Mouse (Mus musculus): ENCODE data around the gene Zfp738. TPM values are rescaled to one million over a fixed set of nuclear protein-coding genes. Genes with fewer than 3 reads are reported as not detected.
"Not testable (repeated sequence)": the region's sequence is repeated elsewhere in the genome, so short reads cannot be mapped to it uniquely, and the experiment has no call there.

The Zfp738 gene
- polyA plus RNA-seq, 1 experiment from 2014 or later = 7.8 TPM

DNA sequence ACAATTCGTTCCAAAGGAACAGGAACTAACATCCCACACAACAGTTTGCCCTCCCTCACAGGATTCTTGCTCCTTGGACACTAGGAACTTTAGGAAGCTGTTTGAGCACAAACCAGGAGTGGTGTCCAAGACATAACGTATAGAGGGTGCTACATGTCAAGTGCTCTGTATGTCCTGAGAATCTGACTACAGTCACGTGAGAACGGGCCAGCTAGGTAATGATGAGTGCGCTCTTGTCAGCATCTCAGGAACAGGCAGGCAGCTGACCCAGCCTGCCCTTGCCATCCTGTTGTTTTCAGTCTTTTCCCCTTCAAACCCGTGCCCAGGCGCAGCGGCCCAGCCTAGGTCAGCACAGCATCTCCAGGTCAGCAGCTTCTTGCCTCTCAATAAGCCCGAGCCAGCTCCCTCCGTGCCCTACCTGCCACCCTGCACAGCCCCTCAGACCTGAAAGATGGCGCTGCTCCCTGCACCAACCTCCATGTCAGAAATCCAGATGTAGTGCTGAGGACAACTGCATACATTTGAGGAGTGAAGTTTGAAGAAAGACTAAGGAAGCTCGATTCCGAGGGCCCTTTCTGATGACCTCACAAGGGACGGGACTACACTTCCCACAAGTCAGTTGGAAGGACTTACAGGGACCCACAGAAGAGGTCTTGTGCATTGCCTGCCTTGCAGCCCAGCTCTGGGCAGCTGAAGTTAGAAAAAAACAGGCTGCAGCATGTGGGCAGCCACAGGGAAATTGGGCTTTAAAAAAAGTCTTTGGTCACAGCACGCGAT is 3.7 kb downstream of the Zfp738 start:
- peak; percentile 100 for ATAC-seq (replicated peaks; ENCODE audit: extremely low read depth, insufficient read depth, low FRiP score)
- H3K27ac ChIP-seq (ENCODE audit: low read length) = 0 out of 2 replicates have a peak overlapping the region, but pooled peaks have one; percentile 51
- H3K27me3 ChIP-seq (ENCODE audit: control insufficient read depth, insufficient read depth, low read length); H3K36me3 ChIP-seq (ENCODE audit: control insufficient read depth, insufficient read depth); H3K9me3 ChIP-seq (replicated peaks; ENCODE audit: control insufficient read depth, low read length); H3K4me1 ChIP-seq (ENCODE audit: control insufficient read depth, insufficient read depth, low read length): not testable (repeated sequence)
- H3K9ac ChIP-seq (ENCODE audit: low read length) = peak overlapping the region; percentile 87
- WGBS = 15% methylated on average over 16 of the region's 16 CpGs
- peak overlapping the region; percentile 74 for H3K4me2 ChIP-seq (ENCODE audit: low read depth, low read length)
- peak overlapping the region; percentile 83 for H3K4me3 ChIP-seq (ENCODE audit: low read length)

DNA sequence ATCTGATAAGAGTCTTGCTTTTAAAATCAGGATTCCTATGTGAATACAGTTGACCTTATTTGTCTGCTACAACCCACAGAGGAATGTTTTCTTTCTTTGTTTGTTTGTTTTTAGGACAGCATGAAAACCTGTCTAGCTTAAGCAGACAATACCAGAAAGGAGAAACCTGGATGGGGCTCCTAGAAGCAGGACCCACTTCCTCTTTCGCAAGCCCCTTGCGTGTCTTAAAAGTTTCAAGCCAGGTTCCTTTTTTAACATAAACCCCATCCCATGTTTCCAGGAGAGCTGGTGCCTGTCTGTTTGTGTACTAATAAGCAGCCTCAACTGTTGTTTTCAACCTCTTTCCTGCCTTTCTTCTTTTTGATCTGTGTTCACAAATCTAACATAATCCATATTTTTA is 12.0 kb downstream of the Zfp738 start:
- 84% methylated on average over 2 of the region's 2 CpGs for WGBS
- Histone ChIP-seq H3K36me3 (ENCODE audit: control insufficient read depth, insufficient read depth) (no peaks in the 10 kb centered on the region; the same call in 1 of the 2 replicates), H3K27ac (ENCODE audit: low read length) (no peak overlapping the region), H3K9ac (ENCODE audit: low read length) (no peak overlapping the region), H3K4me2 (ENCODE audit: low read depth, low read length) (no peak overlapping the region), H3K4me3 (ENCODE audit: low read length) (no peak overlapping the region), H3K4me1 (ENCODE audit: control insufficient read depth, insufficient read depth, low read length) (no peaks in the 10 kb centered on the region), H3K9me3 (replicated peaks; ENCODE audit: control insufficient read depth, low read length) (no peaks in the 10 kb centered on the region), H3K27me3 (ENCODE audit: control insufficient read depth, insufficient read depth, low read length) (no peaks in the 10 kb centered on the region)
- ATAC-seq (replicated peaks; ENCODE audit: extremely low read depth, insufficient read depth, low FRiP score) = no peak

- no peak overlapping the region for H3K27ac ChIP-seq (ENCODE audit: low read length)
- 53% methylated on average over 3 of the region's 3 CpGs for WGBS
- H3K27me3 ChIP-seq (ENCODE audit: control insufficient read depth, insufficient read depth, low read length) = no peaks in the 10 kb centered on the region
- no peak overlapping the region for H3K4me3 ChIP-seq (ENCODE audit: low read length)
- no peaks in the 10 kb centered on the region for H3K36me3 ChIP-seq (ENCODE audit: control insufficient read depth, insufficient read depth)
- H3K4me1 ChIP-seq (ENCODE audit: control insufficient read depth, insufficient read depth, low read length) = no peaks in the 10 kb centered on the region
- ATAC-seq (replicated peaks; ENCODE audit: extremely low read depth, insufficient read depth, low FRiP score) = no peak
- no peak overlapping the region for H3K9ac ChIP-seq (ENCODE audit: low read length)
- no peak overlapping the region for H3K4me2 ChIP-seq (ENCODE audit: low read depth, low read length)
- no peaks in the 10 kb centered on the region for H3K9me3 ChIP-seq (replicated peaks; ENCODE audit: control insufficient read depth, low read length)
Observed at GRCm38 (mm10) chr13:67652496-67652895, 34.4 kb downstream of the Zfp738 start.

DNA sequence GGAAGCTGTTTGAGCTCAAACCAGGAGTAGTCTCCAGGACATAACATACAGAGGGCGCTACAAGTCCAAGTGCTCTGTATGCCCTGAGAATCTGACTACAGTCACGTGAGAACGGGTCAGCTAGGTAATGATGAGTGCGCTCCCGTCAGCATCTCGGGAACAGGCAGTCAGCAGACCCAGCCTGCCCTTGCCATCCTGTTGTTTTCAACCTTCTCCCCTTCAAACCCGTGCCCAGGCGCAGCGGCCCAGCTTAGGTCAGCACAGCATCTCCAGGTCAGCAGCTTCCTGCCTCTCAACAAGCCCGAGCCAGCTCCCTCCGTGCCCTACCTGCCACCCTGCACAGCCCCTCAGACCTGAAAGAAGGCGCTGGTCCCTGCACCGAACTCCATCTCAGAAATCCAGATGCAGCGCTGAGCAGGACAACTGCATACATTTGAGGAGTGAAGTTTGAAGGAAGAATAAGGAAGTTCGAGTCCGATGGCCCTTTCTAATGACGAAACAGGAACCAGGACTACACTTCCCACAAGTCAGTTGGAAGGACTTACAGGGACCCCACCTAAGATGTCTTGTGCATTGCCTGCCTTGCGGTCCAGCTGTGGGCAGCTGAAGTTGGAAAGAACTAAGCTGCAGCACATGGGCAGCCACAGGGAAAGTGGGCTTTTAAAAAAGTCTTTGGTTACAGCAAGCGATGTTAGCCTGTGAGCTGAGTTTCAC is 49.4 kb downstream of the Zfp738 start, which contains the start of the genes Gm49345 and Zfp729a:
Gm49345 (minus strand) TSS at position 476 of the 714 bp plus-strand sequence.
Zfp729a (minus strand) TSS at position 498 of the 714 bp plus-strand sequence.
- no peaks in the 10 kb centered on the region for H3K9me3 ChIP-seq (replicated peaks; ENCODE audit: control insufficient read depth, low read length)
- no peaks in the 10 kb centered on the region for H3K36me3 ChIP-seq (ENCODE audit: control insufficient read depth, insufficient read depth)
- ATAC-seq (replicated peaks; ENCODE audit: extremely low read depth, insufficient read depth, low FRiP score) = peak; percentile 99
- H3K4me1 ChIP-seq (ENCODE audit: control insufficient read depth, insufficient read depth, low read length) = 0 out of 2 replicates have a peak, but pooled peaks cover 2% of the 10 kb centered on the region
- peak within 1 kb of the TSS; percentile 66 for H3K4me2 ChIP-seq (ENCODE audit: low read depth, low read length)
- peak within 1 kb of the TSS; percentile 75 for H3K27ac ChIP-seq (ENCODE audit: low read length)
- no peaks in the 10 kb centered on the region for H3K27me3 ChIP-seq (ENCODE audit: control insufficient read depth, insufficient read depth, low read length)
- peak within 1 kb of the TSS; percentile 94 for H3K4me3 ChIP-seq (ENCODE audit: low read length)
- under 1% methylated on average over 19 of the region's 19 CpGs for WGBS
- H3K9ac ChIP-seq (ENCODE audit: low read length) = peak within 1 kb of the TSS; percentile 85

DNA sequence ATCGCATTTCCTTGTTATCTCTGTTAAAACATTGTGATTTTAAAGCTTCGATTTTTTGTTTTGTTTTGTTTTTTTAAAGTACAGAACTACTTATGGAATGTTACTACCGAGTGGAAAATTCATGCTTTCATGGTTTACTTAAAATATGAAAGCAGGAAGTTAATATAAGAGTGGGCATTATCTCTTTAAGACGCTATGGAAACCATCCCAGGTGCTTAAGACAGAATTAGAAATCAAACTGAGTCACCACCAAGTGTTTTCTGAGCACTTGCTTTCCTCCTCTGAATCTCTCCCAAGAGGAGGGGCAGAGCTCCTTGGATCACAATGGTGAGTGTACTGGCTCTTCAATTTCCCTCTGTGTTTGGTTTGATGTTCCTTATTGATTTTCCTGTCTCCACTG is 76.8 kb downstream of the Zfp738 start:
- ATAC-seq (replicated peaks; ENCODE audit: extremely low read depth, insufficient read depth, low FRiP score) = no peak
- WGBS = 79% methylated on average over 4 of the region's 4 CpGs
- no peak overlapping the region; the same call in 1 of the 2 replicates for H3K4me3 ChIP-seq (ENCODE audit: low read length)
- no peaks in the 10 kb centered on the region for H3K27me3 ChIP-seq (ENCODE audit: control insufficient read depth, insufficient read depth, low read length)
- H3K4me1 ChIP-seq (ENCODE audit: control insufficient read depth, insufficient read depth, low read length) = peaks cover 4% of the 10 kb centered on the region; the same call in 1 of the 2 replicates
- no peak overlapping the region for H3K27ac ChIP-seq (ENCODE audit: low read length)
- no peak overlapping the region for H3K9ac ChIP-seq (ENCODE audit: low read length)
- H3K9me3 ChIP-seq (replicated peaks; ENCODE audit: control insufficient read depth, low read length) = peaks cover 4% of the 10 kb centered on the region; the same call in 1 of the 2 replicates
- H3K36me3 ChIP-seq (ENCODE audit: control insufficient read depth, insufficient read depth) = no peaks in the 10 kb centered on the region
- peak overlapping the region; percentile 72; the same call in 1 of the 2 replicates for H3K4me2 ChIP-seq (ENCODE audit: low read depth, low read length)

DNA sequence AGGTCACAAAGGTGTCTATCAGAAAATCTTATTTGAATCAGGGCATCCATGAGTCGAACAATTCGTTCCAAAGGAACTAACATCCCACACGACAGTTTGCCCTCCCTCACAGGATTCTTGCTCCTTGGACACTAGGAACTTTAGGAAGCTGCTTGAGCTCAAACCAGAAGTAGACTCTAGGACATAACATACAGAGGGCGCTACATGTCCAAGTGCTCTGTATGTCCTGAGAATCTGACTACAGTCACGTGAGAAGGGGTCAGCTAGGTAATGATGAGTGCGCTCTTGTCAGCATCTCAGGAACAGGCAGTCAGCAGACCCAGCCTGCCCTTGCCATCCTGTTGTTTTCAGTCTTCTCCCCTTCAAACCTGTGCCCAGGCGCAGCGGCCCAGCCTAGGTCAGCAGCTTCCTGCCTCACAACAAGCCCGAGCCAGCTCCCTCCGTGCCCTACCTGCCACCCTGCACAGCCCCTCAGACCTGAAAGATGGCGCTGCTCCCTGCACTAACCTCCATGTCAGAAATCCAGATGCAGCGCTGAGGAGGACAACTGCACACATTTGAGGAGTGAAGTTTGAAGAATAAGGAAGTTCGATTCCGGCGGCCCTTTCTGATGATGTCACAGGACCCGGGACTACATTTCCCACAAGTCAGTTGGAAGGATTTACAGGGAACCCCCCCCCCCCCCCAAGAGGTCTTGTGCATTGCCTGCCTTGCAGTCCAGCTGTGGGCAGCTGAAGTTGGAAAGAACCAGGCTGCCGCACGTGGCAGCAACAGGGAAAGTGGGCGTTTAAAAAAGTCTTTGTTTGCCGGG is 77.6 kb downstream of the Zfp738 start, which contains the start of gene Zfp729b:
Zfp729b (minus strand) TSS at position 642 of the 811 bp plus-strand sequence.
- ATAC-seq (replicated peaks; ENCODE audit: extremely low read depth, insufficient read depth, low FRiP score) = peak; percentile 94
- peaks cover 4% of the 10 kb centered on the region; the same call in 1 of the 2 replicates for H3K9me3 ChIP-seq (replicated peaks; ENCODE audit: control insufficient read depth, low read length)
- peaks cover 4% of the 10 kb centered on the region; the same call in 1 of the 2 replicates for H3K4me1 ChIP-seq (ENCODE audit: control insufficient read depth, insufficient read depth, low read length)
- 3% methylated on average over 20 of the region's 20 CpGs for WGBS
- peak within 1 kb of the TSS; percentile 72 for H3K4me2 ChIP-seq (ENCODE audit: low read depth, low read length)
- peak within 1 kb of the TSS; percentile 85 for H3K9ac ChIP-seq (ENCODE audit: low read length)
- H3K27me3 ChIP-seq (ENCODE audit: control insufficient read depth, insufficient read depth, low read length) = no peaks in the 10 kb centered on the region
- peak within 1 kb of the TSS; percentile 89 for H3K4me3 ChIP-seq (ENCODE audit: low read length)
- no peaks in the 10 kb centered on the region for H3K36me3 ChIP-seq (ENCODE audit: control insufficient read depth, insufficient read depth)
- peak within 1 kb of the TSS; percentile 75 for H3K27ac ChIP-seq (ENCODE audit: low read length)

Other genes with a start within 250 kb of the Zfp738 start
- 5.5 and 6.0 TPM in 2 replicates for gene Zfp874a, start 235.4 kb downstream of the Zfp738 start, polyA plus RNA-seq (2015; fragmentation: Nextera tagmentation; extraction: Ambion mirVana)
- 2.1 and 2.8 TPM in 2 replicates for gene Zfp874b, start 202.8 kb downstream of the Zfp738 start, polyA plus RNA-seq (2015; fragmentation: Nextera tagmentation; extraction: Ambion mirVana)
- gene Zfp58, start 186.5 kb downstream of the Zfp738 start, polyA plus RNA-seq (2015; fragmentation: Nextera tagmentation; extraction: Ambion mirVana) = 8.9 TPM in 2 replicates
- not detected in 2 replicates for gene Gm26965, start 160.9 kb downstream of the Zfp738 start, polyA plus RNA-seq (2015; fragmentation: Nextera tagmentation; extraction: Ambion mirVana)
- gene Zfp87, start 160.9 kb downstream of the Zfp738 start, polyA plus RNA-seq (2015; fragmentation: Nextera tagmentation; extraction: Ambion mirVana) = 16.8 and 18.2 TPM in 2 replicates
- gene Zfp748, start 133.2 kb downstream of the Zfp738 start, polyA plus RNA-seq (2015; fragmentation: Nextera tagmentation; extraction: Ambion mirVana) = 7.1 and 7.3 TPM in 2 replicates
- gene Zfp729b, start 77.4 kb downstream of the Zfp738 start, polyA plus RNA-seq (2015; fragmentation: Nextera tagmentation; extraction: Ambion mirVana) = 2.6 and 2.7 TPM in 2 replicates
- gene Gm49345, start 49.3 kb downstream of the Zfp738 start, polyA plus RNA-seq (2015; fragmentation: Nextera tagmentation; extraction: Ambion mirVana) = not detected in 2 replicates
- 1.6 TPM in 2 replicates for gene Zfp729a, start 49.3 kb downstream of the Zfp738 start, polyA plus RNA-seq (2015; fragmentation: Nextera tagmentation; extraction: Ambion mirVana)
- 3.5 and 4.0 TPM in 2 replicates for gene Zfp65, start 42.1 kb upstream of the Zfp738 start, polyA plus RNA-seq (2015; fragmentation: Nextera tagmentation; extraction: Ambion mirVana)
- 3.6 and 3.9 TPM in 2 replicates for gene Zfp85, start 68.2 kb upstream of the Zfp738 start, polyA plus RNA-seq (2015; fragmentation: Nextera tagmentation; extraction: Ambion mirVana)
- 1.3 and 1.7 TPM in 2 replicates for gene Zfp493, start 92.6 kb upstream of the Zfp738 start, polyA plus RNA-seq (2015; fragmentation: Nextera tagmentation; extraction: Ambion mirVana)
- gene Zfp273, start 126.7 kb upstream of the Zfp738 start, polyA plus RNA-seq (2015; fragmentation: Nextera tagmentation; extraction: Ambion mirVana) = 4.4 and 4.5 TPM in 2 replicates
- gene Gm10037, start 144.0 kb upstream of the Zfp738 start, polyA plus RNA-seq (2015; fragmentation: Nextera tagmentation; extraction: Ambion mirVana) = 1.2 and 1.7 TPM in 2 replicates
- not detected in 2 replicates for gene BC048507, start 176.3 kb upstream of the Zfp738 start, polyA plus RNA-seq (2015; fragmentation: Nextera tagmentation; extraction: Ambion mirVana)

Data from heart, embryonic 16.5 days (tissue).